Mouse (Mus musculus) forebrain, embryonic 11.5 days (tissue): ENCODE measurements around the gene Olfr20. TPM values are rescaled to one million over a fixed set of nuclear protein-coding genes. Genes with fewer than 3 reads are reported as not detected.
"Not testable (repeated sequence)": the region's sequence is repeated elsewhere in the genome, so short reads cannot be mapped to it uniquely, and the experiment has no call there.

Experiments used
- ATAC-seq: fragments of 200-750 bp; cut with Nextera tagmentation; replicated peaks from 2 replicates; pipeline ENCODE4 v1.8.0; 2017; ENCODE audit warnings: moderate TSS enrichment; ENCODE audit not compliant: low FRiP score
- DNase-seq: peaks from one replicate; pipeline ENCODE4 v3.0.0-alpha.2; 2017; ENCODE audit warnings: low spot score
- H3K27ac ChIP-seq: fragments of 300-500 bp; sonication (generic); 2 replicates; pipeline ENCODE4 v1.5.1; 2014; ENCODE audit warnings: low read depth, low read length
- H3K27me3 ChIP-seq: fragments of 300-500 bp; sonication (generic); 2 replicates; pipeline ENCODE4 v1.6.1; 2014; ENCODE audit warnings: mild to moderate bottlenecking, low read length, mixed read lengths; ENCODE audit not compliant: control insufficient read depth, insufficient read depth
- H3K36me3 ChIP-seq: fragments of 300-500 bp; sonication (generic); 2 replicates; pipeline ENCODE4 v1.6.1; 2014; ENCODE audit warnings: mild to moderate bottlenecking, low read length, moderate library complexity, mixed read lengths; ENCODE audit not compliant: control insufficient read depth, insufficient read depth
- H3K4me1 ChIP-seq: fragments of 300-500 bp; sonication (generic); replicated peaks from 2 replicates; pipeline ENCODE4 v1.6.1; 2014; ENCODE audit warnings: low read length, mixed read lengths; ENCODE audit not compliant: control insufficient read depth, insufficient read depth
- H3K4me2 ChIP-seq: fragments of 300-500 bp; sonication (generic); 2 replicates; pipeline ENCODE4 v1.6.1; 2014; ENCODE audit warnings: low read depth, mild to moderate bottlenecking, low read length, moderate library complexity, mixed read lengths; ENCODE audit not compliant: severe bottlenecking
- H3K4me3 ChIP-seq: fragments of 300-500 bp; sonication (generic); 2 replicates; pipeline ENCODE4 v1.5.1; 2014; ENCODE audit warnings: low read depth, low read length
- H3K9ac ChIP-seq: fragments of 300-500 bp; sonication (generic); 2 replicates; pipeline ENCODE4 v1.6.1; 2014; ENCODE audit warnings: low read length
- H3K9me3 ChIP-seq: fragments of 300-500 bp; sonication (generic); 2 replicates; pipeline ENCODE4 v1.6.1; 2016; ENCODE audit warnings: low read length, mixed read lengths; ENCODE audit not compliant: control insufficient read depth
- WGBS: fragments of 180-500 bp; shearing (Covaris S2); extraction: QIAGEN DNeasy Blood & Tissue Kit; methylation state at CpG from one replicate; pipeline ENCODE4 v1.1.7; 2014; 5-methylcytosine and 5-hydroxymethylcytosine counted together
- polyA plus RNA-seq: library from polyadenylated mRNA; unstranded; fragments of >200 nt; fragmentation: Nextera tagmentation; extraction: Ambion mirVana; gene quantifications from 2 replicates; pipeline ENCODE4 v1.2.1, GENCODE M21; 2014

The Olfr20 gene
- polyA plus RNA-seq = not detected in 2 replicates

GRCm38 (mm10) chr11:73350483-73350882 lies at the start of gene Olfr20:
Gene Olfr20 (plus strand): TSS chr11:73350783.
- Histone ChIP-seq H3K4me2 (no peak within 1 kb of the TSS), H3K27ac (no peak within 1 kb of the TSS), H3K36me3 (no peaks in the 10 kb centered on the region), H3K4me3 (no peak within 1 kb of the TSS), H3K9ac (no peak within 1 kb of the TSS), H3K9me3 (no peaks in the 10 kb centered on the region), H3K27me3 (no peaks in the 10 kb centered on the region), H3K4me1 (no peaks in the 10 kb centered on the region)
- ATAC-seq (no peak), DNase-seq (no peak)
- 55% methylated on average over 3 of the region's 3 CpGs for WGBS

DNA sequence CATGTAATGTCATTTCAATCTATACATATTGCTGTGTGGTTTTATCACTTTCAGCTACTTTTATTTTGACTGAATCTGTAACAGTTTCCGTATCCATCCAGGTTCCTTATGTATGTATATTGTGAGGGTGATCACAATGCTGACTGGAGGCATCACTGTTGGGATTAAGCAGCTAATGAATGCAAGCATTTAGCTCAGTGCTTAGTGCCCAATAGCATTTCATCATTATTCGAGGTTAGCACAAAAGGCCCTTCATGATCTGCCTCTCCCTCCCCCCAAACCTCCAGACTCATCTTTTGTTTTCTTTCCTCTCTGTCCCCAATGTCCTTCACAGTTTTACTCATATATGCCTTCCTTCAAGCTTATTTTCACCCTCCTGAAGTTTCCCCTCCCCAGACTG lies 47.5 kb upstream of the Olfr20 start:
- Histone ChIP-seq H3K27ac (no peak overlapping the region), H3K36me3 (no peaks in the 10 kb centered on the region), H3K4me1 (no peaks in the 10 kb centered on the region), H3K27me3 (no peaks in the 10 kb centered on the region), H3K4me2 (no peak overlapping the region), H3K9me3 (no peaks in the 10 kb centered on the region), H3K9ac (no peak overlapping the region), H3K4me3 (no peak overlapping the region)
- 19% methylated on average over 2 of the region's 2 CpGs for WGBS
- no peak for DNase-seq
- ATAC-seq = no peak

- Histone ChIP-seq H3K27ac (no peak overlapping the region), H3K4me3 (no peak overlapping the region), H3K27me3 (no peaks in the 10 kb centered on the region), H3K4me1 (no peaks in the 10 kb centered on the region), H3K9me3 (no peaks in the 10 kb centered on the region), H3K9ac (no peak overlapping the region), H3K36me3 (no peaks in the 10 kb centered on the region), H3K4me2 (no peak overlapping the region)
- DNase-seq (no peak), ATAC-seq (no peak)
- 40% methylated on average over 3 of the region's 3 CpGs for WGBS
These were observed 34.6 kb upstream of the Olfr20 start for GRCm38 (mm10) chr11:73315961-73316360.

DNA sequence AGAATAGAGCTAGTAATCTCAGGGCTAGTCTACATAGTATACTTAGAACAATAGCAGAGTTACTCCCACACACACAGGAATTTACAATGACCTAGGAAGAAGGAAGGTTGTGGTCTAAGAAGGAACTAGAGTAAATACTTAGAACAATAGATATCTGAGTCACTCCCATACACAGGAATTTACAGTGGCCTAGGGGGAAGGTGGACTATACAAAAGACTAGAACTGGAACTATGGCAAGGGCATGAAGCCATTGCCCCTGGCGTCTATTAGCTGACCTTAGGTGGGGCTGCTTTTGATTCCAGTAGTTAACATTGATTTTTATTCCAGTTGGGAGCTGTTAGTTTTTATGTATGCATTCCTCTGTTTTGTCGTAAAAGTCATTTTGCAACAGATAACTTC lies 32.0 kb upstream of the Olfr20 start:
- DNase-seq, H3K9ac ChIP-seq, H3K36me3 ChIP-seq, H3K27me3 ChIP-seq, H3K9me3 ChIP-seq, H3K27ac ChIP-seq, H3K4me1 ChIP-seq, ATAC-seq, H3K4me3 ChIP-seq, H3K4me2 ChIP-seq: not testable (repeated sequence)
- 82% methylated on average over 2 of the region's 2 CpGs for WGBS

- H3K27me3 ChIP-seq, H3K4me1 ChIP-seq, ATAC-seq, H3K4me2 ChIP-seq, H3K4me3 ChIP-seq, H3K9ac ChIP-seq, H3K36me3 ChIP-seq, H3K9me3 ChIP-seq, DNase-seq, H3K27ac ChIP-seq: not testable (repeated sequence)
- WGBS = 90% methylated on average over 13 of the region's 13 CpGs
These were observed 29.5 kb upstream of the Olfr20 start for GRCm38 (mm10) chr11:73321064-73321463.

DNA sequence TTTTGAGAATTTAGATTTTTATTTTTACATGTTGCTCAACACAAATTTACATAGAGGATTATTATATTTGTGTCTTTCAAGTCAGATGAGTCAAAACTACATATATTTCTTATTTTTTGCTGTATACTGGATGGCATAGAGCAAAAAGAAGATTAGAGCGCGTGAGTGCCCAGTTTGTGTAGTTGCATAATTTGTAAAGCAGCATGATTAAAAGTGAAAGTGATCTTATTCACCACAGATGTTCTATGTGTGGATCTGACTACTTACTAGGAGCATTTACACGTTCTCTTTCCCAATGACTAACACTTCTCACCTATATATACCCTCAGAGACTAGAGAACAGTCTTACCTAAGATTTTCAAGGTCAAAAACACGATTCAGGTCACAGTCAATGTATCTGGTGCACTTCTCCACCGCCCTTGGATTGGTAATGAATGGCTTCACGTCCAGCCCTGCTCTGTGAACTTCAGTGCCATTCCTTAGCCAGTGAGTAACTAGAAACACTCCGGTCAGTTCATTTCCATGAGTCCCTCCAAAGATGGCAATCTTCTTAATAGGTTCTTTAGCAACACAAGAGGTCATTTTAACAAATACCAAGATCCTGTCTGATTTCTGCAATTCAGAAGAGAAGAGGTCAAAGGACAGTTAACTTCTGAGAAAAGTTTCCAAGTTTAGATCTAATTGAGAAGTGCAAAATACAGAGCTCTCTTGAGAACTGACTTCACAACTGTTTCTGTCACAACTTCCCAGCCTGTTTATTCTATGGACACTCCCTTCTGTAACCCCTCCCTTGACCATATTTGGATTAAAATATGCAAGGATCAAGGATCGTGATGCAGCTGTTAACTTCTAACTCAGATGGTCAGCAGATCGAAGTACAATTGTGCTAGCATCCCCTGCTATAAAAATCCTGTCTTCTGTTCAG lies 26.4 kb upstream of the Olfr20 start:
- no peak overlapping the region for H3K4me3 ChIP-seq
- H3K27me3 ChIP-seq = no peaks in the 10 kb centered on the region
- no peak overlapping the region for H3K4me2 ChIP-seq
- no peak overlapping the region for H3K9ac ChIP-seq
- DNase-seq = no peak
- ATAC-seq = no peak
- no peaks in the 10 kb centered on the region for H3K4me1 ChIP-seq
- H3K9me3 ChIP-seq = no peaks in the 10 kb centered on the region
- H3K36me3 ChIP-seq = no peaks in the 10 kb centered on the region
- H3K27ac ChIP-seq = no peak overlapping the region
- WGBS = 79% methylated on average over 9 of the region's 9 CpGs

- DNase-seq = no peak
- Histone ChIP-seq H3K36me3 (no peaks in the 10 kb centered on the region), H3K9ac (no peak overlapping the region), H3K4me2 (no peak overlapping the region), H3K27me3 (no peaks in the 10 kb centered on the region), H3K4me3 (no peak overlapping the region), H3K27ac (no peak overlapping the region), H3K4me1 (no peaks in the 10 kb centered on the region), H3K9me3 (no peaks in the 10 kb centered on the region; the same call in 1 of the 2 replicates)
- 75% methylated on average over 12 of the region's 12 CpGs for WGBS
- ATAC-seq = no peak
These were observed 24.1 kb upstream of the Olfr20 start for GRCm38 (mm10) chr11:73326485-73326886.

DNA sequence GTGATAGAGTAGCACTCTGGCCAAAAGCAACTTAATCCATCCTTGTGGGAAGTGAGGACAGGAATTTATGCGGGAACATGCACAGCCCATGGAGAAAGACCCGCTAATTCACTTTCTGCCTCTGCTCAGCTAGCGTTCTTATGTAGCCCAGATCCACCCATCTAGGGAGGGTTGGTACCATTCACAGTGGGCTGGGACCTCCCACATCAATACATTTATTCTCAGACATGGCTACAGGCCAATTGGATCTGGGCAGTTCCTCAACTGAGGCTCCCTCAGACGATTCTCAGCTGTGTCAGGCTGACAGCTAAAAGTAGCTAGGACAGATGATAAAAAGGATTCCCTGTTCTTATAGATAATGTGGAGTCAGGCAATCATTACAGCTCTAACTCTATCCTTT lies 23.2 kb upstream of the Olfr20 start:
- no peaks in the 10 kb centered on the region; the same call in 1 of the 2 replicates for H3K9me3 ChIP-seq
- H3K27me3 ChIP-seq = no peaks in the 10 kb centered on the region
- ATAC-seq (no peak), DNase-seq (no peak)
- H3K36me3 ChIP-seq = no peaks in the 10 kb centered on the region
- no peaks in the 10 kb centered on the region for H3K4me1 ChIP-seq
- H3K4me2 ChIP-seq = no peak overlapping the region
- 91% methylated on average over 4 of the region's 4 CpGs for WGBS
- H3K4me3 ChIP-seq = no peak overlapping the region
- H3K9ac ChIP-seq = no peak overlapping the region
- no peak overlapping the region for H3K27ac ChIP-seq

- H3K36me3 ChIP-seq = no peaks in the 10 kb centered on the region
- no peak within 1 kb of the TSS for H3K4me3 ChIP-seq
- no peak for ATAC-seq
- H3K27ac ChIP-seq = no peak within 1 kb of the TSS
- no peak within 1 kb of the TSS for H3K4me2 ChIP-seq
- no peaks in the 10 kb centered on the region for H3K27me3 ChIP-seq
- 82% methylated on average over 27 of the region's 27 CpGs for WGBS
- no peak for DNase-seq
- no peak within 1 kb of the TSS for H3K9ac ChIP-seq
- no peaks in the 10 kb centered on the region for H3K4me1 ChIP-seq
- H3K9me3 ChIP-seq = no peaks in the 10 kb centered on the region; the same call in 1 of the 2 replicates
These were observed 21.1 kb upstream of the Olfr20 start, which contains the start of the genes Aspa, Gm49340 and Spata22 for GRCm38 (mm10) chr11:73329442-73329841. Gene Aspa (minus strand): TSS chr11:73329596. Gene Gm49340 (plus strand): TSS chr11:73329741. Gene Spata22 (plus strand): TSS chr11:73329741.
